Mouse (Mus musculus): ENCODE measurements around the gene Isy1. TPM values are rescaled to one million over a fixed set of nuclear protein-coding genes. Genes with fewer than 3 reads are reported as not detected.

The Isy1 gene
- polyA plus RNA-seq, 1 experiment, result 38.3 TPM

DNA sequence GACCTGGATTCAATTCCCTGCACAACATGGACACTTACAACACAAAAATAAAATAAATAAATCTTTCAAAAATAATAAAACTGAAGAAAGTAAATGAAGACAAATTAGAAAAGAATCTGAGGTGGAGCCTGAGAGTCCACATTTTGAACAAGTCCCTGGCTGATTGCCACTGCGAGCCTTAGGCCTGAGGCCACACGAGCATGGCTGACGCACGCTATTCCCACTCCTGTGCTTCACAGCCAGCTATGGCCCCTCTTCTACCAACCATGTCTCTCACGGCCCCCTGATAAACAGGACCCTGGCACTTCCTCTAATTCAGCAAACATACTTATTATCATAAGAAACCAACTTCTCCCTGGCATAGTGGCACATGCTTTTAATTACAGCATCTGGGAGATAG, 52.0 kb downstream of the Isy1 start:
- Histone ChIP-seq H3K4me3 (ENCODE audit: insufficient read depth, low read length) (no peak overlapping the region), H3K4me1 (ENCODE audit: control insufficient read depth, insufficient read depth, low read length) (peaks cover 12% of the 10 kb centered on the region), H3K27ac (ENCODE audit: insufficient read depth, low read depth, low read length) (no peak overlapping the region)
- TF ChIP-seq POLR2A (IDR thresholded peaks at IDR 0.05; ENCODE audit: borderline replicate concordance, low read depth, low read length) (no peak), CTCF (IDR thresholded peaks at IDR 0.05; ENCODE audit: low read depth, low read length) (no peak)

DNA sequence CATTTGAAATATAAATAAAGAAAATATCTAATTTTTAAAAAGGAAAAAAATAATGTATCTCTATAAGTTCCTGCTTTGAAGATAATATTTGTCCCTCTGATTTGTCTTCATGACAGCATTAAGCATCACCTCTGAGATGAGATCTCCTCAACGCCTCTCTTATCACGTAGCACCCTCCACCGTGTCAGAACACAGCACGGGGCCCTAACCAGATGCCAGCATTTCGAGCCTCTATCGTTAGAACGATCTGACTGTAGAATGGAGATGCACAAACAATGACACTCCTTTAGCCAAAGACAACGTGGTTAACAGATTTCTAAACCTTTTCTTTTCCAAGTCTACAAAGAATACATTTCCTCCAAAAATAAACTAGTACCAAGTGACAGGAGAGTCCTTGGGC, 54.6 kb downstream of the Isy1 start:
- Histone ChIP-seq H3K27ac (ENCODE audit: insufficient read depth, low read depth, low read length) (no peak overlapping the region), H3K4me3 (ENCODE audit: insufficient read depth, low read length) (no peak overlapping the region), H3K4me1 (ENCODE audit: control insufficient read depth, insufficient read depth, low read length) (peaks cover 2% of the 10 kb centered on the region)
- TF ChIP-seq POLR2A (IDR thresholded peaks at IDR 0.05; ENCODE audit: borderline replicate concordance, low read depth, low read length), result no peak
- TF ChIP-seq CTCF (IDR thresholded peaks at IDR 0.05; ENCODE audit: low read depth, low read length), result no peak

DNA sequence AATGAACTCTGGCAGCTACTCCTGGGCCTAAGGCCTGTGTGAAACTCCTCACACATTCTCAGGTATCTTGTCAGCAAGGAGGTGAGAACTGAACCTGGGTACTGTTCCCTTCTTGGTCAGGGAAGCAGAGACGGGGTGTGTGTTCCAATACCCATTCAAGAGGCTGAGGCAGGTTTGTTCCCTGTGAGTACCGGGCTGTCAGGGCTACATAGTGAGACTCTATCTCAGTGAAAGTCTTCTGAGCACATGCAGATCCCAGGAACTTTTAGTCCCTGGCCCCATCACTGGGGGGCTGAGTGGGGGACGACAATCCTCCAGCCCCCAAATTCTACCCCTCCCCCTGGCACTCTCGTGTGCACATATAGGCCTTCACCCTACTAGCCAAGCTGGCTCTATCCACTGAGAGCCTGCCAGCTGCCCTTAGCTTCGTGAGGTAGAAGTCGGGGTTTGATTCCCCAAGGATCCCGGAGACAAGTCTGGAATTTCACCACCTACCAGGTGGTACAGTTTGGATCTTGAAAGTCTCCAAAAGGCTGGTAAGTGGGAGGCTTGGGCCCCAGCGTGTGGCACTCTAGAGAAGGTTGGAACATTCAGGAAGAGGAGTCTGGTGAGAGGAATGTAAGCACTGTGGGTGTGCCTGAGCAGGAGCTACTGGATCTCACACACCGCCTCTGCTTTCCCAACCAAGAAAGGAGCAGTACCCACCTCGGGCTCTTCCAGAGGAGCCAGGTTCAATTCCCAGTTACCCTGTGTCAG, 57.9 kb downstream of the Isy1 start:
- TF ChIP-seq POLR2A (IDR thresholded peaks at IDR 0.05; ENCODE audit: borderline replicate concordance, low read depth, low read length), result no peak
- TF ChIP-seq CTCF (IDR thresholded peaks at IDR 0.05; ENCODE audit: low read depth, low read length), result no peak
- H3K27ac ChIP-seq (ENCODE audit: insufficient read depth, low read depth, low read length), result no peak overlapping the region
- no peak overlapping the region for H3K4me3 ChIP-seq (ENCODE audit: insufficient read depth, low read length)
- H3K4me1 ChIP-seq (ENCODE audit: control insufficient read depth, insufficient read depth, low read length), result peaks cover 8% of the 10 kb centered on the region

DNA sequence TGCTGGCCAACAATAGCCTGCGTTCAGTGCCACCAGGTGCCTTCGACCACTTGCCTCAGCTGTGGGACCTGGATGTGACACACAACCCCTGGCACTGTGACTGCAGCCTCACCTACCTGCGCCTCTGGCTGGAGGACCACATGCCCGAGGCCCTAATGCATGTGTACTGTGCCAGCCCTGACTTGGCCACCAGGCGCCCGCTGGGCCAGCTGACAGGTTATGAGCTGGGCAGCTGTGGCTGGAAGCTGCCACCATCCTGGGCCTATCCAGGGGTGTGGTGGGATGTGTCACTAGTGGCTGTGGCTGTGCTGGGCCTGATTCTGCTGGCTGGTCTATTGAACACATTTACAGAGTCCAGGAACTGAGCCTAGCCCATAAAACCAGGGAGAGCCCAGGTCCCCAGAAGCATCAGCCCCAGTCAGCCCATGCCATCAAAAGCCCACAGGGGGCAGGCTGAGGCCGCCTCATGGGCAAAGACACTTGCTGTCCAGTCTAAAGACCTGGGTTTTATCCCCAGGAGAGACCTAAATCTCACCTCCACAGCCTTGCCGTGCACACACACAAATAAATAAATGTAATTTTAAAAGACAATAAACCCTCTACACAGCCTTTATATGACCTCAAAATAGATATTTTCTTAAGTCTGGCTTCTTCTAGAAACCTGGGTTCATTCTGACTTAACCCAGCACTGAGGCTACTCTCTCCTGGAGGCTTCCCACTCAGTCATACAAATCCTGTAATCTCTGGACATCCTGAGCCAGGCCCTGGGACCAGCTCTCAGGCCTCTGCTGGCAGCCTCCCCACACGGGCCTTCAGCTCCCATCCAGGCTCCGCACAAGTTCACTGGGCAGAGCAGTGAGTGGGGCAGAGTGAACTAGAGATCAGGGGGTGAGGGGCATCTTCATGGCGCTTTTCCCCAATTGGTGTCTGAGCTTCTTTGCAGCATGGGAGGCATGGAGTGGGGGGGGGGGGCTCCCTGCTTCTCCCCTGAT, 59.1 kb downstream of the Isy1 start:
- H3K27ac ChIP-seq (ENCODE audit: insufficient read depth, low read depth, low read length), result no peak overlapping the region
- peaks cover 8% of the 10 kb centered on the region for H3K4me1 ChIP-seq (ENCODE audit: control insufficient read depth, insufficient read depth, low read length)
- H3K4me3 ChIP-seq (ENCODE audit: insufficient read depth, low read length), result no peak overlapping the region
- no peak for TF ChIP-seq POLR2A (IDR thresholded peaks at IDR 0.05; ENCODE audit: borderline replicate concordance, low read depth, low read length)
- TF ChIP-seq CTCF (IDR thresholded peaks at IDR 0.05; ENCODE audit: low read depth, low read length), result no peak

DNA sequence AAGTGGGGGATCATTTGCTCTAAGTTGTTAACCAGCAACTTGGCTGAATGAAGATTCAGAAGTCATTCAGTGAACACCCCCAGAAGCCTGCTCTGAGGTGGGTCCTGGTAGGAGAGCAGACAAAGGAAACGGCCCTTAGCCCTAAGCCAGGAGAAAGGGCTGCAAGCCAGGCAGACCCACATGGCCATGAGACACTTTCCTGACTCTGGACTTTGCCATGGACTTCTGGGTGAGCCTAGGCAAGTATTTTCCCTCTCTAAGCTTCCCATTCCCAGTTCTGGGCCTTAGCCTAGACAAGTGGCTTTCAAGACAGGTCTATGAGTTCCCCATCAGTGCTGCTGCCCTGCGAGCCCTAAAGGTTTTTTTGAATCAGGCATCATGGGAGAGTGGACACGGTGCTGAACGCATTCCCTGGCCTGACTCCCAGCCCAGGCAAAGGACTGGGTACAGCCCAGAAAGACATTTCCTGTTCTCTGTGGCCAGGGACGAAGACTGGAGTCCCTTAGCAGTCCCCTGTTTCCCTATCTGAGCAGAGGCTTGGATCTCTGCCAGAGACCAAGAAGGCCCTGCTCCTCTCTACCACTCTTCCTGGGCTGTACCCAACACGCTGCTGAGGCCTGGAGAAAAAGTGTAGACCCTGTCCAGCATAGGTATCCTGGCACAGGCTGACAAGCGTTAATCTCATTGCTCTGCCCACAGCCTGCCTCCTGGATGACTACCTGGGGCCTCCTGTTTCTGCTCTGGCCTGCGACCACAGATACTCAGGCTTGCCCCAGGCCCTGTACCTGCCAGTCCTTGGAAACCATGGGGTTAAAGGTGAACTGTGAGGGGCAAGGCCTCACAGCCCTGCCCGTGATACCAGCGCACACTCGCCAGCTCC, 60.1 kb downstream of the Isy1 start:
- Histone ChIP-seq H3K27ac (ENCODE audit: insufficient read depth, low read depth, low read length) (no peak overlapping the region), H3K4me1 (ENCODE audit: control insufficient read depth, insufficient read depth, low read length) (peaks cover 8% of the 10 kb centered on the region), H3K4me3 (ENCODE audit: insufficient read depth, low read length) (no peak overlapping the region)
- no peak for TF ChIP-seq CTCF (IDR thresholded peaks at IDR 0.05; ENCODE audit: low read depth, low read length)

DNA sequence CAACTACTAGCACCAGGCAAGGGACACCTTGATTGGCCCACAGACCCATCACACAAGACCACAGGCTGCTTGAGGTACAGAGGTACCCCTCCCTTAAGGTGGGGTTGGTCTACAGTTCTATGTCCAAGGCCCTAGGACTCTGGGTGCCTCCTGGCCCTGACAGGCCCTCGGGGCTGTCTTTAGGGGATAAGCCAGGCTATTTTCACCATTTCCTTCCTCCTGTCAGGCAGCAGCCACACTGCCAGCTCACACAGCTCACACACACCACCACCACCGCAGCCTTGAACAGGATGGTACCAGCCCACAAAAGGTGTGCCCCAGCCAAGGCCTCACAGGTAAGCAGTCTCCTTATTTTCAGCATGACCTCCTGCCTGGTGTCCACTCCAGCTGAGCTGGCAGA, 60.8 kb downstream of the Isy1 start, which contains the start of gene Gp9:
Gene Gp9, plus strand, starts transcription at position 231 of the 400 bp plus-strand sequence.
- Histone ChIP-seq H3K27ac (ENCODE audit: insufficient read depth, low read depth, low read length) (no peak within 1 kb of the TSS), H3K4me3 (ENCODE audit: insufficient read depth, low read length) (no peak within 1 kb of the TSS), H3K4me1 (ENCODE audit: control insufficient read depth, insufficient read depth, low read length) (peaks cover 8% of the 10 kb centered on the region)
- no peak for TF ChIP-seq POLR2A (IDR thresholded peaks at IDR 0.05; ENCODE audit: borderline replicate concordance, low read depth, low read length)
- TF ChIP-seq CTCF (IDR thresholded peaks at IDR 0.05; ENCODE audit: low read depth, low read length), result no peak

DNA sequence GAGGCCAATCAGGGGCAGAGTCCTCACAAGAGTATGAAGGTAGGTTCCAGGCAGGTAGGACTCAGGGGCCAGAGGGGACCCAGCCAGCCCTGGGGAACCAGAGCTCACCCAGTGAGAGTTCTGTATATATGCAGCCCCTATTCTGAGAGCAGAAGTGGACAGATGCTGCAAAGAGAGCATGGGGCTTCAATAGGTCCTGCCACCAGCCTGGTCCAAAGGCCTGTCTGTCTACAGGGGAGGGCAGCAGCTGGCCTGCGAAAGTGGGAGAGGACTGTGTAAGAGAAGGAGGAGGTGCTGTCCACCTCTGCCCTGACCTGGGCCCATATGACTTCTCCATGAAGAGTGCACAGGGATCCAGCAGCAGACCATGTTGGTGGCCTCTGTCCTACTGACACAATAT, 61.9 kb downstream of the Isy1 start:
- Histone ChIP-seq H3K4me3 (ENCODE audit: insufficient read depth, low read length) (no peak overlapping the region), H3K27ac (ENCODE audit: insufficient read depth, low read depth, low read length) (no peak overlapping the region), H3K4me1 (ENCODE audit: control insufficient read depth, insufficient read depth, low read length) (peaks cover 8% of the 10 kb centered on the region)
- TF ChIP-seq POLR2A (IDR thresholded peaks at IDR 0.05; ENCODE audit: borderline replicate concordance, low read depth, low read length) (no peak), CTCF (IDR thresholded peaks at IDR 0.05; ENCODE audit: low read depth, low read length) (no peak)

DNA sequence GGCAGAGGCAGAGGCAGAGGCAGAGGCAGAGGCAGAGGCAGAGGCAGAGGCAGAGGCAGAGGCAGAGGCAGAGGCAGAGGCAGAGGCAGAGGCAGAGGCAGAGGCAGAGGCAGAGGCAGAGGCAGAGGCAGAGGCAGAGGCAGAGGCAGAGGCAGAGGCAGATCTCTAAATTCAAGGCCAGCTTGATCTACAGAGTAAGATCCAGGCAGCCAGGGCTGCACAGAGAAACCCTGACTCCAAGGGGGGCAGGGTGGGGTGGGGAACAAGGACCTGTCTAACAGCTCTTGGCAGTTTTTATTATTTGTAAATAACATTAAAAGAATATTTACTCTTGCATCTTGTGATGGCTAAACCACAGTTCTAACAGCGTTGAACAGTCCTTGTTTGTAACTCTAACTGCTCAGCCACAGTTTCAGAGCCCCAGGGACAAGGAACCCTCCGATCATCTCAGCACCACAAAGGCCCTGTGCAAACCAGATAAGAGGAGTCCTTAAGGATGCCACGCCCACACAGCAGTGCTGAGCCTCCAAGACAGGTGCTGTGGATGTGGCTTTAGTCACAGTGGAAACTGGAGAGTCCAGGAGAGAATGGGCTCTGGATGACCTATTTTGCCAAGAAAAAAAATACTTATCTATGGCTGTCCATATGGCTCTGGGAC, 62.9 kb downstream of the Isy1 start:
- no peak overlapping the region for H3K4me3 ChIP-seq (ENCODE audit: insufficient read depth, low read length)
- H3K4me1 ChIP-seq (ENCODE audit: control insufficient read depth, insufficient read depth, low read length), result peaks cover 8% of the 10 kb centered on the region
- no peak for TF ChIP-seq CTCF (IDR thresholded peaks at IDR 0.05; ENCODE audit: low read depth, low read length)
- no peak for TF ChIP-seq POLR2A (IDR thresholded peaks at IDR 0.05; ENCODE audit: borderline replicate concordance, low read depth, low read length)
- no peak overlapping the region for H3K27ac ChIP-seq (ENCODE audit: insufficient read depth, low read depth, low read length)

DNA sequence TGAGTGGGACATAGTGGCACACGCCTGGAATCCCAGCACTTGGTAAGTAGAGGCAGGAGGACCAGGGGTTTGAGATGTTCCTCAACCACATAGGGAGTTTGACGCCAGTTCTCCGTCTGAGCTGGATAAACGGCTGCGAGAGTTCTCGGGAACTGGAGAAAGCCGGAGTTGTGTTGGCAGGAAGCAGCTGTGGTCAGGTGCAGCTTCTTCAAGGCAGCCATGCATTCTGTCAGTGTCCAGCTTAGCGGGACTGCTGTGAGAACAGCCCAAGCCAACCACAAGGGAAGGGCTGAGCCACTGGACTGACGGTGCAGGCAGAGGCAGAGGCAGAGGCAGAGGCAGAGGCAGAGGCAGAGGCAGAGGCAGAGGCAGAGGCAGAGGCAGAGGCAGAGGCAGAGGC, 63.7 kb downstream of the Isy1 start:
- Histone ChIP-seq H3K4me1 (ENCODE audit: control insufficient read depth, insufficient read depth, low read length) (peaks cover 8% of the 10 kb centered on the region), H3K4me3 (ENCODE audit: insufficient read depth, low read length) (no peak overlapping the region)

More for the DNA sequence above, 63.7 kb downstream of the Isy1 start:
- TF ChIP-seq POLR2A (IDR thresholded peaks at IDR 0.05; ENCODE audit: borderline replicate concordance, low read depth, low read length) (no peak), CTCF (IDR thresholded peaks at IDR 0.05; ENCODE audit: low read depth, low read length) (no peak)
- no peak overlapping the region for H3K27ac ChIP-seq (ENCODE audit: insufficient read depth, low read depth, low read length)
